Mouse (Mus musculus): Measurements from ENCODE around the gene Elf2. TPM values are rescaled to one million over a fixed set of nuclear protein-coding genes. Genes with fewer than 3 reads are reported as not detected.

Gene Elf2
- polyA plus RNA-seq, 1 experiment, result 106 TPM

- no peak for DNase-seq
- Histone ChIP-seq H3K27me3 (ENCODE audit: control insufficient read depth, insufficient read depth, low read length) (no peaks in the 10 kb centered on the region), H3K36me3 (ENCODE audit: control insufficient read depth, insufficient read depth, low read length) (no peaks in the 10 kb centered on the region), H3K4me3 (ENCODE audit: control insufficient read depth, insufficient read depth, low read length) (no peak overlapping the region), H3K27ac (ENCODE audit: control insufficient read depth, insufficient read depth, low read length) (no peak overlapping the region), H3K4me1 (replicated peaks; ENCODE audit: control insufficient read depth, insufficient read depth, low read length) (no peaks in the 10 kb centered on the region)
- 77% methylated on average over 7 of the region's 7 CpGs for WGBS
- TF ChIP-seq CTCF (IDR thresholded peaks at IDR 0.05; ENCODE audit: borderline replicate concordance, control insufficient read depth, extremely low read depth, insufficient read depth, low read length, poor library complexity) (no peak), POLR2A (IDR thresholded peaks at IDR 0.05; ENCODE audit: control insufficient read depth, extremely low read depth, insufficient read depth, low read length, poor library complexity) (no peak)
Observed at GRCm38 (mm10) chr3:51209503-51210314, 130.8 kb downstream of the Elf2 start.

GRCm38 (mm10) chr3:51208633-51209032 is 131.8 kb downstream of the Elf2 start:
- DNase-seq, result no peak
- Histone ChIP-seq H3K4me1 (replicated peaks; ENCODE audit: control insufficient read depth, insufficient read depth, low read length) (no peaks in the 10 kb centered on the region), H3K4me3 (ENCODE audit: control insufficient read depth, insufficient read depth, low read length) (no peak overlapping the region), H3K27me3 (ENCODE audit: control insufficient read depth, insufficient read depth, low read length) (no peaks in the 10 kb centered on the region), H3K36me3 (ENCODE audit: control insufficient read depth, insufficient read depth, low read length) (no peaks in the 10 kb centered on the region), H3K27ac (ENCODE audit: control insufficient read depth, insufficient read depth, low read length) (no peak overlapping the region)
- no peak for TF ChIP-seq CTCF (IDR thresholded peaks at IDR 0.05; ENCODE audit: borderline replicate concordance, control insufficient read depth, extremely low read depth, insufficient read depth, low read length, poor library complexity)
- TF ChIP-seq POLR2A (IDR thresholded peaks at IDR 0.05; ENCODE audit: control insufficient read depth, extremely low read depth, insufficient read depth, low read length, poor library complexity), result no peak
- WGBS, result 67% methylated on average over 5 of the region's 5 CpGs

- no peak for DNase-seq
- Histone ChIP-seq H3K36me3 (ENCODE audit: control insufficient read depth, insufficient read depth, low read length) (no peaks in the 10 kb centered on the region), H3K4me1 (replicated peaks; ENCODE audit: control insufficient read depth, insufficient read depth, low read length) (no peaks in the 10 kb centered on the region), H3K27ac (ENCODE audit: control insufficient read depth, insufficient read depth, low read length) (no peak overlapping the region), H3K4me3 (ENCODE audit: control insufficient read depth, insufficient read depth, low read length) (no peak overlapping the region), H3K27me3 (ENCODE audit: control insufficient read depth, insufficient read depth, low read length) (no peaks in the 10 kb centered on the region)
- WGBS, result 95% methylated on average over 7 of the region's 7 CpGs
- TF ChIP-seq POLR2A (IDR thresholded peaks at IDR 0.05; ENCODE audit: control insufficient read depth, extremely low read depth, insufficient read depth, low read length, poor library complexity), result no peak
Observed at GRCm38 (mm10) chr3:51206521-51206920, 133.9 kb downstream of the Elf2 start.

GRCm38 (mm10) chr3:51204897-51205296 is 135.6 kb downstream of the Elf2 start:
- WGBS, result 97% methylated on average over 14 of the region's 14 CpGs
- no peak for DNase-seq
- TF ChIP-seq POLR2A (IDR thresholded peaks at IDR 0.05; ENCODE audit: control insufficient read depth, extremely low read depth, insufficient read depth, low read length, poor library complexity), result no peak
- no peak for TF ChIP-seq CTCF (IDR thresholded peaks at IDR 0.05; ENCODE audit: borderline replicate concordance, control insufficient read depth, extremely low read depth, insufficient read depth, low read length, poor library complexity)

GRCm38 (mm10) chr3:51204441-51204840 is 136.0 kb downstream of the Elf2 start:
- H3K27ac ChIP-seq (ENCODE audit: control insufficient read depth, insufficient read depth, low read length), result no peak overlapping the region
- H3K4me1 ChIP-seq (replicated peaks; ENCODE audit: control insufficient read depth, insufficient read depth, low read length), result no peaks in the 10 kb centered on the region
- no peak overlapping the region for H3K4me3 ChIP-seq (ENCODE audit: control insufficient read depth, insufficient read depth, low read length)
- 92% methylated on average over 5 of the region's 5 CpGs for WGBS
- DNase-seq, result no peak
- no peaks in the 10 kb centered on the region for H3K36me3 ChIP-seq (ENCODE audit: control insufficient read depth, insufficient read depth, low read length)
- TF ChIP-seq POLR2A (IDR thresholded peaks at IDR 0.05; ENCODE audit: control insufficient read depth, extremely low read depth, insufficient read depth, low read length, poor library complexity), result no peak
- no peak for TF ChIP-seq CTCF (IDR thresholded peaks at IDR 0.05; ENCODE audit: borderline replicate concordance, control insufficient read depth, extremely low read depth, insufficient read depth, low read length, poor library complexity)
- no peaks in the 10 kb centered on the region for H3K27me3 ChIP-seq (ENCODE audit: control insufficient read depth, insufficient read depth, low read length)

More at GRCm38 (mm10) chr3:51204897-51205296, 135.6 kb downstream of the Elf2 start:
- H3K4me1 ChIP-seq (replicated peaks; ENCODE audit: control insufficient read depth, insufficient read depth, low read length), result no peaks in the 10 kb centered on the region
- H3K4me3 ChIP-seq (ENCODE audit: control insufficient read depth, insufficient read depth, low read length), result no peak overlapping the region
- H3K36me3 ChIP-seq (ENCODE audit: control insufficient read depth, insufficient read depth, low read length), result no peaks in the 10 kb centered on the region
- H3K27ac ChIP-seq (ENCODE audit: control insufficient read depth, insufficient read depth, low read length), result no peak overlapping the region
- H3K27me3 ChIP-seq (ENCODE audit: control insufficient read depth, insufficient read depth, low read length), result no peaks in the 10 kb centered on the region

GRCm38 (mm10) chr3:51203906-51204305 is 136.6 kb downstream of the Elf2 start:
- no peak overlapping the region for H3K27ac ChIP-seq (ENCODE audit: control insufficient read depth, insufficient read depth, low read length)
- DNase-seq, result no peak
- TF ChIP-seq CTCF (IDR thresholded peaks at IDR 0.05; ENCODE audit: borderline replicate concordance, control insufficient read depth, extremely low read depth, insufficient read depth, low read length, poor library complexity), result no peak
- no peak for TF ChIP-seq POLR2A (IDR thresholded peaks at IDR 0.05; ENCODE audit: control insufficient read depth, extremely low read depth, insufficient read depth, low read length, poor library complexity)
- H3K4me1 ChIP-seq (replicated peaks; ENCODE audit: control insufficient read depth, insufficient read depth, low read length), result no peaks in the 10 kb centered on the region
- no peaks in the 10 kb centered on the region for H3K27me3 ChIP-seq (ENCODE audit: control insufficient read depth, insufficient read depth, low read length)
- 94% methylated on average over 6 of the region's 6 CpGs for WGBS
- H3K36me3 ChIP-seq (ENCODE audit: control insufficient read depth, insufficient read depth, low read length), result no peaks in the 10 kb centered on the region
- H3K4me3 ChIP-seq (ENCODE audit: control insufficient read depth, insufficient read depth, low read length), result no peak overlapping the region

Other genes starting within 250 kb of the Elf2 start
- 30.8 and 35.8 TPM in 2 replicates for gene Noct, start 116.2 kb downstream of the Elf2 start, polyA plus RNA-seq (2012; rRNA removed)
- gene Mgarp, start 56.1 kb upstream of the Elf2 start, polyA plus RNA-seq (2012; rRNA removed), result 0.18 and 0.22 TPM in 2 replicates
- gene Ndufc1, start 68.3 kb upstream of the Elf2 start, polyA plus RNA-seq (2012; rRNA removed), result 152 and 169 TPM in 2 replicates
- gene Naa15, start 74.5 kb upstream of the Elf2 start, polyA plus RNA-seq (2012; rRNA removed), result 6.0 and 6.7 TPM in 2 replicates
- 15.6 and 17.1 TPM in 2 replicates for gene Rab33b, start 143.3 kb upstream of the Elf2 start, polyA plus RNA-seq (2012; rRNA removed)
- 62.8 TPM in 2 replicates for gene Setd7, start 220.2 kb upstream of the Elf2 start, polyA plus RNA-seq (2012; rRNA removed)

Data from thymus, adult 2 months (tissue).